Mouse (Mus musculus): Measurements from ENCODE around the gene Vmn1r59.
"Not testable (repeated sequence)": the region's sequence is repeated elsewhere in the genome, so short reads cannot be mapped to it uniquely, and the experiment has no call there.

The Vmn1r59 gene

GRCm38 (mm10) chr7:5456674-5457073 is at the start of gene Vmn1r59:
Vmn1r59 (minus strand) TSS chr7:5456774.
- DNase-seq: no peak

DNA sequence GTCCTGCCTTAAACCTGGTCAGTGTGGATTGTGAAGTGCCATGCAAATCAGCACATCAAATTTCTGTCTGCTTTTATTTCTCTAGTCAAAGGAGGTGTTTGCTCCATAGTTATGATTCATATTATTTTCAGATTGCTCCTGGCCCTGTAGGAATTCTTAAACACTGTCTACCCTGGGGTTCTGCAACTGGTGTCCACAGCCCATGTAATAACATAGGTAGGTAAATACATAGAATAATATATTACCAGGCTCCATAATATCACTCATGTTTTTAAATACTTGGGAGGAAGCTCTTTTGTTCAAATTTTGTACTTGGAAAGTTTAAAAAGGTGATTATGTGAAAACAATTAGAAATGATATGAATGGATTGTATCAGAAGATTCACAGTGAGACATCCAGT is 37.3 kb upstream of the Vmn1r59 start, which contains the start of gene Vmn2r28:
Vmn2r28 (minus strand) TSS at position 101 of the 400 bp plus-strand sequence.
- DNase-seq: not testable (repeated sequence)

DNA sequence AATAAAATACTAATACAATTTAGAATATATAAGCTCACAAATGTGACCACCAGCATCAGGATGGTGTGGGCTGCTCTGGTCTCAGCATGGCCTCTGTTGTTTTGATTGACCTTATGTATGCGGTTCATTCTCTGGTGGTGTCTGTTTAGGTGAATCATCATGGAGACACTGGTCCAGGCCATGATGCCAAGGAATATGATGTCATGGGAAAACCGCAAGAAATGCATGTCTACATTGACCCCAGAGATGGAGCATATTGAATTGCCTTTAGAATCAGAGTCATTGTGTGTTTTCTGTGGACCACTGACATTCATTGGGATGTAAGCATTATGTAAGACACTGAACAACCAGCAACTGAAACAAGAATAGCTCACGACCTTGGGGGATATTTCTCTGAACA is 2.6 kb downstream of the Vmn1r59 start:
- DNase-seq: not testable (repeated sequence)

DNA sequence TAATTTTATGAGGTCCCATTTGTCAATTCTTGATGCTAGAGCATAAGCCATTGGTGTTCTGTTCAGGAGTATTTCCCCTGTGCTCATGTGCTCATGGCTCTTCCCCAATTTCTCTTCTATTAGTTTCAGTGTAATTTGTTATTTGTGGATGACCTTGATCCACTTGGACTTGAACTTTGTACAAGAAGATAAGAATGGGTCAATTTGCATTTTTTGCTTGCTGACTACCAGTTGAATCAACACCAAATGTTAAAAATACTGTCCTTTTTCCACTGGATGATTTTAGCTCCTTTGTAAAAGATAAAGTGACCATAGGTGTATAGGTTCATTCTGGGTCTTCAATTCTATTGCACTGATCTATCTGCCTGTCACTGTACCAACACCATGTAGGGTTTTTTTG is 7.9 kb downstream of the Vmn1r59 start:
- no peak for DNase-seq

GRCm38 (mm10) chr7:5413296-5413695 is 43.3 kb downstream of the Vmn1r59 start, which contains the start of gene Vmn1r58:
Vmn1r58 (minus strand) TSS chr7:5413396.
- DNase-seq: not testable (repeated sequence)

- DNase-seq: no peak
Observed at GRCm38 (mm10) chr7:5406201-5406600, 50.4 kb downstream of the Vmn1r59 start.

All from kidney, adult 11 months (tissue).